ENCODE assay signal across 8 mouse cellular contexts in the genomic region with DNA sequence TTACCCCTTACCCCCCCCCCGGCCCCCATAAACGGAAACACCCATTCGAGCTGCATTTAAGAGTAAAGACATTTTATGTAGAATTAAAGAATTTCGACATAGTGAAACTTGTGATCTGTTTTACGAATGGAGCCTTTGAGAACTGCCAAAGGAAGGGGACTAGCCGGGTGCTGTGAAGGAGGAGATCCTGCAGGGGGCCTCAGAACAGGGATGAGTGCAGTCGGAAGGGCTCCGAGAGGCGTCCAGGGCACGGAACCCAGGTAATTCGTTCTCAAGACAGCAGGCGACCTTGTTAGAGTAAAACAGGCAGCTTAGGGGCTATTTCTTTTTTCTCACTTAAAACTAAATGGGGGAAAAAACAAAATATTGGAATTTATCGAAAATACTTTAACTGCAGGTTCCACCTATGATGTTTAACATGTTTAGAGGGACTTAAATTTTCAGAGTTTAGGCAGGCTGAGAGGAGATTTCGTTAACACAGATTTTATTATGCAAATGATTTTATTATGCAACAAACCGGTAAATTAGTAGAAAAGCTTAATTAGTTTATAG. TPM values are rescaled to one million over a fixed set of nuclear protein-coding genes. Genes with fewer than 3 reads are reported as not detected.
DNase-seq lines count a peak whose midpoint lies in the region; ATAC-seq lines count a peak whose summit lies in the region.

No protein-coding gene starts in this region.

- no peaks in the 10 kb centered on the region for H3K27me3 ChIP-seq in liver, embryonic 13.5 days

- no peak overlapping the region for H3K4me3 ChIP-seq in liver, embryonic 13.5 days (replicated peaks)

- ATAC-seq in liver, embryonic 13.5 days (ENCODE audit: low read depth) = 0 out of 2 replicates have a peak, but pooled peaks have one; percentile 53

- no peak overlapping the region for H3K27ac ChIP-seq in liver, embryonic 13.5 days

- WGBS in liver, embryonic 13.5 days (ENCODE audit: insufficient replicate concordance) = 7% methylated on average over 15 of the region's 15 CpGs

- H3K9ac ChIP-seq in liver, embryonic 13.5 days = no peak overlapping the region

- intact Hi-C loops in heart, postnatal 10 days (cut with DNase I) = loop anchor here (1.0 kb wide), 1 partner anchor 8 kb away; no protein-coding TSS in a partner anchor

- H3K36me3 ChIP-seq in liver, embryonic 13.5 days = no peaks in the 10 kb centered on the region

- peak overlapping the region; percentile 26 for H3K4me2 ChIP-seq in liver, embryonic 13.5 days

- peak; percentile 20 for DNase-seq in adrenal gland, adult 2 months
- no peak for DNase-seq in adrenal gland, postnatal 36 days
- peak; percentile 30 for DNase-seq in ovary, postnatal 36 days (ENCODE audit: low spot score)
- no peak for DNase-seq in ovary, postnatal 10 days (ENCODE audit: low spot score)
- peak; percentile 52 to 58 for DNase-seq in heart, postnatal 10 days
- peak; percentile 63 for DNase-seq in liver, embryonic 13.5 days
- peak; percentile 56 for DNase-seq in testis, postnatal 10 days (ENCODE audit: low spot score)
- DNase-seq in frontal cortex, adult 2 months (ENCODE audit: extremely low spot score in 1 of 2, low spot score in 1 of 2) = no peak

- no peaks in the 10 kb centered on the region for H3K9me3 ChIP-seq in liver, embryonic 13.5 days (replicated peaks)

- H3K4me1 ChIP-seq in liver, embryonic 13.5 days (replicated peaks) = peaks cover 15% of the 10 kb centered on the region

RNA-seq across cellular contexts. Expression of a gene that starts 12.5 kb away (rescaled TPM):
- total RNA-seq in adrenal gland, adult 2 months (2021) = under 1 TPM; 0.17 to 0.20 TPM
- polyA plus RNA-seq in adrenal gland, adult 2 months (2012; rRNA removed) = 0.02 TPM in 1 of 2 replicates, not detected in the other
- total RNA-seq in adrenal gland, postnatal 36 days (2021) = under 1 TPM; 0.56 to 0.69 TPM
- 1 to 10 TPM; 4.3 to 4.5 TPM for total RNA-seq in heart, postnatal 10 days (2021)
- 21.4 and 25.4 TPM in 2 replicates for polyA plus RNA-seq in liver, embryonic 13.5 days (2015; fragmentation: Nextera tagmentation; extraction: Ambion mirVana)
- polyA plus RNA-seq in frontal cortex, adult 2 months (2012; rRNA removed) = 0.06 and 0.13 TPM in 2 replicates

RNA-seq across cellular contexts. Expression of a gene that starts 36.6 kb away (rescaled TPM):
- 10 to 100 TPM; 38.5 to 88.4 TPM for total RNA-seq in adrenal gland, adult 2 months (2021)
- 15.6 and 17.5 TPM in 2 replicates for polyA plus RNA-seq in adrenal gland, adult 2 months (2012; rRNA removed)
- 100 to 1,000 TPM in 1 of 2 experiments, 10 to 100 TPM in 1; 53.4 to 103 TPM for total RNA-seq in adrenal gland, postnatal 36 days (2021)
- total RNA-seq in heart, postnatal 10 days (2021) = 10 to 100 TPM; 28.1 to 36.9 TPM
- polyA plus RNA-seq in liver, embryonic 13.5 days (2015; fragmentation: Nextera tagmentation; extraction: Ambion mirVana) = 51.9 and 60.9 TPM in 2 replicates
- polyA plus RNA-seq in frontal cortex, adult 2 months (2012; rRNA removed) = 122 and 139 TPM in 2 replicates

Comparison
In these comparisons a context has a peak if more than half of its experiments do, and no peak if none do; other contexts are left out.
1. DNase-seq: peak in adrenal gland, adult 2 months (single experiment), ovary, postnatal 36 days (single experiment), heart, postnatal 10 days (2 of 2), liver, embryonic 13.5 days (single experiment) and testis, postnatal 10 days (single experiment); none in adrenal gland, postnatal 36 days (0 of 2), ovary, postnatal 10 days (single experiment) and frontal cortex, adult 2 months (0 of 2).